Mouse (Mus musculus): ENCODE measurements around the gene Ascc1.

DNA sequence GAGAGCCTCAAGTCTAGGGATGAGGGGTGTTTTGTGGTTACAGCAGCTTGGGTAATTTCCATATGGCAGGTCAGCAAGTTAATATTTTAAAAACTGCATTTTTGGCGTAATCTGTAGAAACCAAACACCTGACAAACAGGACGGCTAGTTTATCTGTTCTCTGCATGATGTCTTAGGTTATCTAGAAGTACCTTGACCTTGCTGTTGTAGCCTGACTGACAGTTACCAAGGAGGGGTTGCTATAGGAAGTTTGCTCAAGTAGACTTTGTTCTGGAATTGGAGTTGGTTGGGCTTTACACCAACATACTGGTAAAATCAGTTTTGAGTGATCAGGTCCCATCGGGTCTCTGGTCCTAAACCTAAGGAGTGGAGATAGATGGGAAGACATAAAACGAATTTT lies 33.1 kb downstream of the Ascc1 start:
- TF ChIP-seq CTCF (IDR thresholded peaks at IDR 0.05; ENCODE audit: low read depth, low read length) (no peak), POLR2A (IDR thresholded peaks at IDR 0.05; ENCODE audit: borderline replicate concordance, low read depth, low read length) (no peak)

Measured in bone marrow macrophage, adult 2 months (primary cell).